Mouse (Mus musculus) T-helper 1 cell (primary cell): ENCODE results near the gene Nsun7.
"Not testable (repeated sequence)": the region's sequence is repeated elsewhere in the genome, so short reads cannot be mapped to it uniquely, and the experiment has no call there.

Source experiments
- in situ Hi-C: fragments of 300-600 bp; cut with MboI, MseI; formaldehyde crosslinking; loops from one replicate; pipeline ENCODE4 v1.15.1; 2025; ENCODE audit warnings: high pct_unique_total_duplicates

Nsun7 gene

GRCm38 (mm10) chr5:66259756-66260448 is at the start of gene Nsun7:
Gene Nsun7, plus strand, starts transcription at chr5:66259897.
- in situ Hi-C loops = no loop called here

- in situ Hi-C loops = no loop called here
These were observed 45.2 kb upstream of the Nsun7 start for GRCm38 (mm10) chr5:66214395-66214935.

GRCm38 (mm10) chr5:66215569-66216277 is 44.0 kb upstream of the Nsun7 start:
- in situ Hi-C loops = no loop called here

- in situ Hi-C loops = no loop called here
These were observed 40.0 kb upstream of the Nsun7 start for GRCm38 (mm10) chr5:66219692-66220091.

GRCm38 (mm10) chr5:66220620-66221019 is 39.1 kb upstream of the Nsun7 start:
- in situ Hi-C loops = no loop called here

- in situ Hi-C loops = no loop called here
These were observed 36.8 kb upstream of the Nsun7 start for GRCm38 (mm10) chr5:66222916-66223315.

GRCm38 (mm10) chr5:66226526-66226925 is 33.2 kb upstream of the Nsun7 start:
- in situ Hi-C loops = no loop called here

- in situ Hi-C loops = loop anchor here (5.0 kb wide), 1 partner anchor 39 kb away; no protein-coding TSS in a partner anchor
These were observed 27.9 kb upstream of the Nsun7 start for GRCm38 (mm10) chr5:66231660-66232269.

- in situ Hi-C loops = loop anchor here (5.0 kb wide), 1 partner anchor 40 kb away; no protein-coding TSS in a partner anchor
These were observed 27.2 kb upstream of the Nsun7 start for GRCm38 (mm10) chr5:66232456-66232855.

GRCm38 (mm10) chr5:66241894-66242293 is 17.8 kb upstream of the Nsun7 start:
- in situ Hi-C loops = no loop called here

GRCm38 (mm10) chr5:66243467-66243866 is 16.2 kb upstream of the Nsun7 start:
- in situ Hi-C loops = no loop called here

GRCm38 (mm10) chr5:66244043-66244660 is 15.5 kb upstream of the Nsun7 start:
- in situ Hi-C loops = no loop called here

GRCm38 (mm10) chr5:66245958-66246497 is 13.7 kb upstream of the Nsun7 start:
- in situ Hi-C loops = no loop called here

- in situ Hi-C loops = no loop called here
These were observed 6.5 kb upstream of the Nsun7 start for GRCm38 (mm10) chr5:66253219-66253618.

- in situ Hi-C loops = no loop called here
These were observed 4.7 kb upstream of the Nsun7 start for GRCm38 (mm10) chr5:66255044-66255443.

GRCm38 (mm10) chr5:66259000-66259399 is 697 bp upstream of the Nsun7 start:
- in situ Hi-C loops = no loop called here

- in situ Hi-C loops = not testable (repeated sequence)
These were observed 304 bp upstream of the Nsun7 start for GRCm38 (mm10) chr5:66259431-66259755.

- in situ Hi-C loops = no loop called here
These were observed 2.8 kb downstream of the Nsun7 start for GRCm38 (mm10) chr5:66262475-66262874.

GRCm38 (mm10) chr5:66263398-66263797 is 3.7 kb downstream of the Nsun7 start:
- in situ Hi-C loops = no loop called here

GRCm38 (mm10) chr5:66269616-66270015 is 9.9 kb downstream of the Nsun7 start:
- in situ Hi-C loops = no loop called here

GRCm38 (mm10) chr5:66271141-66271540 is 11.4 kb downstream of the Nsun7 start:
- in situ Hi-C loops = no loop called here

- in situ Hi-C loops = no loop called here
These were observed 14.7 kb downstream of the Nsun7 start for GRCm38 (mm10) chr5:66274417-66274816.
